Mouse (Mus musculus) embryonic facial prominence, embryonic 13.5 days (tissue): ENCODE data around the gene Gm47985. TPM values are rescaled to one million over a fixed set of nuclear protein-coding genes. Genes with fewer than 3 reads are reported as not detected.
A peak's percentile ranks its signal among the peaks of the same experiment; 100 is the strongest.

ENCODE experiments used
- ATAC-seq: fragments of 200-750 bp; cut with Nextera tagmentation; 2 replicates; pipeline ENCODE4 v1.8.0; 2017; ENCODE audit warnings: low read depth; ENCODE audit not compliant: insufficient number of reproducible peaks, insufficient read depth, low FRiP score, low TSS enrichment
- H3K27ac ChIP-seq: fragments of 300-500 bp; sonication (generic); 2 replicates; pipeline ENCODE4 v1.5.1; 2015; ENCODE audit warnings: moderate library complexity, mild to moderate bottlenecking, inconsistent platforms
- H3K27me3 ChIP-seq: fragments of 300-500 bp; sonication (generic); 2 replicates; pipeline ENCODE4 v1.6.1; 2015; ENCODE audit warnings: mild to moderate bottlenecking, inconsistent platforms
- H3K36me3 ChIP-seq: fragments of 300-500 bp; sonication (generic); 2 replicates; pipeline ENCODE4 v1.6.1; 2015; ENCODE audit warnings: mild to moderate bottlenecking, inconsistent platforms
- H3K4me1 ChIP-seq: fragments of 300-500 bp; sonication (generic); 2 replicates; pipeline ENCODE4 v1.6.1; 2015; ENCODE audit warnings: inconsistent platforms
- H3K4me2 ChIP-seq: fragments of 300-500 bp; sonication (generic); 2 replicates; pipeline ENCODE4 v1.6.1; 2015; ENCODE audit warnings: moderate library complexity, mild to moderate bottlenecking, inconsistent platforms
- H3K4me3 ChIP-seq: fragments of 300-500 bp; sonication (generic); 2 replicates; pipeline ENCODE4 v1.5.1; 2015; ENCODE audit warnings: mild to moderate bottlenecking, inconsistent platforms
- H3K9ac ChIP-seq: fragments of 300-500 bp; sonication (generic); 2 replicates; pipeline ENCODE4 v1.6.1; 2015; ENCODE audit warnings: mild to moderate bottlenecking, inconsistent platforms
- H3K9me3 ChIP-seq: fragments of 300-500 bp; sonication (generic); 2 replicates; pipeline ENCODE4 v1.6.1; 2016; ENCODE audit warnings: inconsistent platforms
- WGBS: fragments of 180-500 bp; shearing (Covaris S2); methylation state at CpG from one replicate; pipeline ENCODE4 v1.1.7; 2015; ENCODE audit warnings: mixed read lengths; 5-methylcytosine and 5-hydroxymethylcytosine counted together
- polyA plus RNA-seq: library from polyadenylated mRNA; unstranded; fragments of >200 nt; fragmentation: Nextera tagmentation; extraction: Ambion mirVana; gene quantifications from 2 replicates; pipeline ENCODE4 v1.2.1, GENCODE M21; 2015

The Gm47985 gene
- polyA plus RNA-seq, 1 experiment from 2014 or later = not detected

GRCm38 (mm10) chr1:151156777-151157632 lies 25.3 kb upstream of the Gm47985 start:
- ATAC-seq = no peak
- no peak overlapping the region for H3K27ac ChIP-seq
- H3K27me3 ChIP-seq = no peaks in the 10 kb centered on the region
- no peak overlapping the region for H3K4me2 ChIP-seq
- H3K4me3 ChIP-seq = no peak overlapping the region
- no peaks in the 10 kb centered on the region for H3K36me3 ChIP-seq
- no peak overlapping the region for H3K9ac ChIP-seq
- 69% methylated on average over 7 of the region's 7 CpGs for WGBS
- peaks cover 9% of the 10 kb centered on the region; the same call in 1 of the 2 replicates for H3K4me1 ChIP-seq
- no peaks in the 10 kb centered on the region for H3K9me3 ChIP-seq

GRCm38 (mm10) chr1:151157963-151158856 lies 24.1 kb upstream of the Gm47985 start:
- no peak overlapping the region for H3K4me3 ChIP-seq
- WGBS = 55% methylated on average over 9 of the region's 9 CpGs
- no peaks in the 10 kb centered on the region for H3K9me3 ChIP-seq
- H3K4me1 ChIP-seq = peaks cover 4% of the 10 kb centered on the region; the same call in 1 of the 2 replicates
- H3K9ac ChIP-seq = no peak overlapping the region
- H3K27ac ChIP-seq = no peak overlapping the region
- H3K36me3 ChIP-seq = no peaks in the 10 kb centered on the region
- H3K27me3 ChIP-seq = no peaks in the 10 kb centered on the region
- ATAC-seq = no peak
- H3K4me2 ChIP-seq = no peak overlapping the region

GRCm38 (mm10) chr1:151158857-151159510 lies 23.4 kb upstream of the Gm47985 start:
- WGBS = 84% methylated on average over 2 of the region's 2 CpGs
- no peak overlapping the region for H3K9ac ChIP-seq
- H3K9me3 ChIP-seq = no peaks in the 10 kb centered on the region
- H3K36me3 ChIP-seq = no peaks in the 10 kb centered on the region
- no peak overlapping the region for H3K4me2 ChIP-seq
- H3K27ac ChIP-seq = no peak overlapping the region
- no peak for ATAC-seq
- peaks cover 4% of the 10 kb centered on the region; the same call in 1 of the 2 replicates for H3K4me1 ChIP-seq
- H3K27me3 ChIP-seq = no peaks in the 10 kb centered on the region
- H3K4me3 ChIP-seq = no peak overlapping the region

DNA sequence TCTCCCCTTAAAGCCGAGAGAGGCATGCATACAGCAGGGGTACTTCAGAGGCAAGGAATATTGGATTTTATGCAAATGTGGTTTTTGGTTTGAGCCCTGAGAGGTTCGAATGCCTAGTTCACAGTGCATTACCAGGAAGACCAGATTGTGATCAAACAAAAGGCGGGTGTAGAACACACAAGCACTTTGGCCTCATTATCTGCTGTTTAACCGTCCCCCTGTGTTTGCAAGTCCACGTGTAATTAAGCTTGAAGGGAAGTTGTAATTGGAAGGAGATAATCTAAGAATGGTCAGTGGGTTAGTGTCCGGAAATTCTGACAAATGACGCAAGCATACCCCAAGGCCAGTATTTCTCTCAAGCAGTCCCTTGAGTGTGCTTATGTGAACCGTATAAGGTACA lies 16.3 kb upstream of the Gm47985 start:
- WGBS = 31% methylated on average over 8 of the region's 8 CpGs
- H3K36me3 ChIP-seq = no peaks in the 10 kb centered on the region
- H3K27me3 ChIP-seq = no peaks in the 10 kb centered on the region
- no peaks in the 10 kb centered on the region for H3K9me3 ChIP-seq
- ATAC-seq = no peak
- no peak overlapping the region for H3K4me3 ChIP-seq
- H3K4me1 ChIP-seq = peaks cover 6% of the 10 kb centered on the region; the same call in 1 of the 2 replicates
- H3K27ac ChIP-seq = no peak overlapping the region
- no peak overlapping the region for H3K4me2 ChIP-seq
- H3K9ac ChIP-seq = no peak overlapping the region

- Histone ChIP-seq H3K4me1 (peaks cover 6% of the 10 kb centered on the region; the same call in 1 of the 2 replicates), H3K4me3 (no peak overlapping the region), H3K9me3 (no peaks in the 10 kb centered on the region), H3K9ac (no peak overlapping the region), H3K36me3 (no peaks in the 10 kb centered on the region), H3K27ac (no peak overlapping the region), H3K27me3 (no peaks in the 10 kb centered on the region), H3K4me2 (no peak overlapping the region)
- no peak for ATAC-seq
- WGBS = 38% methylated on average over 12 of the region's 12 CpGs
These were observed 14.9 kb upstream of the Gm47985 start for GRCm38 (mm10) chr1:151167297-151168047.

- Histone ChIP-seq H3K36me3 (no peaks in the 10 kb centered on the region), H3K4me1 (peaks cover 6% of the 10 kb centered on the region; the same call in 1 of the 2 replicates), H3K9me3 (no peaks in the 10 kb centered on the region), H3K9ac (no peak overlapping the region), H3K27me3 (no peaks in the 10 kb centered on the region), H3K4me3 (no peak overlapping the region), H3K4me2 (no peak overlapping the region), H3K27ac (no peak overlapping the region)
- 67% methylated on average over 3 of the region's 3 CpGs for WGBS
- no peak for ATAC-seq
These were observed 13.7 kb upstream of the Gm47985 start for GRCm38 (mm10) chr1:151168637-151169036.

DNA sequence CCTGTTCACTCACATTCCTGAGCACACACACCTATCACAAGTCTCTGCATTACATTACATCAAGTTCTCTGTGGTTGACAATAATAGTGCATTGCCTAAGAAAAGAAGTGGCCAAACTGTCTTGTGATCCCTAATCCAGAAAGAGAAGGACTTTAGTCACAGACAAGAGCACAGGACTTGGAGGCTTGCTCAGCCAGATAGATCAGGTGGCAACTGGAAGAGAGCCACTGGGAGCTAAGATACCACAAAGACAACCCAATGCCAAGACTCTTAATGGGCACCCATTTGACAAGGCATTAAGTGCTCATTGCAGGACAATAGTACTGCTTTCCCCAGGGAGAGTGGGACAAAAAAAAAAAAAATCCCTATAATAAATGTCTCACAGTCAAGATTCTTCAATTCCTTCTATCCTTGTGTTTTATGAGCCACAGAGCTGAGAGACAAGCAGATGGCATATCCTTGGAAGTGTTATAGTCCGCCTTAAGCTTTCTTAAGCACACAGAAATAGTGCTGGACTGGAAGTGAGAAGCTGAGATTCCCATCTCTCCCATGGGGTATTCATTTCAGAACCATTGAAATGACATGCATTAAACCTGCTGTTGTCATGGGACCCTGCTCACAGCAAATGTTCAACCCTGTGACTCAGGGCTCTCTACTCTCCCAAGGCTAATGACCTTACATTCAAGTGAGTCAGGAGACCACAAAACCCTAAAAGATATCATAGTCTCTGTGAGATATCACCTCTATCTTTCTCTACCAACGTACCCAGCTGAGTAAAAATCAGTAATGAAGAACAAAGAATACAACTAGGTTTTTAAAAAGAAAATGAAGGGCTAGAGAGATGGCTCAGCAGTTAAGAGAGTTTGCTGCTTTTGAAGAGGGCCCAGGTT lies 10.5 kb upstream of the Gm47985 start:
- no peak for ATAC-seq
- Histone ChIP-seq H3K4me1 (0 out of 2 replicates have a peak, but pooled peaks cover 10% of the 10 kb centered on the region), H3K27me3 (no peaks in the 10 kb centered on the region), H3K9ac (no peak overlapping the region), H3K4me2 (no peak overlapping the region), H3K27ac (no peak overlapping the region), H3K9me3 (no peaks in the 10 kb centered on the region), H3K4me3 (no peak overlapping the region), H3K36me3 (no peaks in the 10 kb centered on the region)
- 79% methylated on average over 2 of the region's 2 CpGs for WGBS

DNA sequence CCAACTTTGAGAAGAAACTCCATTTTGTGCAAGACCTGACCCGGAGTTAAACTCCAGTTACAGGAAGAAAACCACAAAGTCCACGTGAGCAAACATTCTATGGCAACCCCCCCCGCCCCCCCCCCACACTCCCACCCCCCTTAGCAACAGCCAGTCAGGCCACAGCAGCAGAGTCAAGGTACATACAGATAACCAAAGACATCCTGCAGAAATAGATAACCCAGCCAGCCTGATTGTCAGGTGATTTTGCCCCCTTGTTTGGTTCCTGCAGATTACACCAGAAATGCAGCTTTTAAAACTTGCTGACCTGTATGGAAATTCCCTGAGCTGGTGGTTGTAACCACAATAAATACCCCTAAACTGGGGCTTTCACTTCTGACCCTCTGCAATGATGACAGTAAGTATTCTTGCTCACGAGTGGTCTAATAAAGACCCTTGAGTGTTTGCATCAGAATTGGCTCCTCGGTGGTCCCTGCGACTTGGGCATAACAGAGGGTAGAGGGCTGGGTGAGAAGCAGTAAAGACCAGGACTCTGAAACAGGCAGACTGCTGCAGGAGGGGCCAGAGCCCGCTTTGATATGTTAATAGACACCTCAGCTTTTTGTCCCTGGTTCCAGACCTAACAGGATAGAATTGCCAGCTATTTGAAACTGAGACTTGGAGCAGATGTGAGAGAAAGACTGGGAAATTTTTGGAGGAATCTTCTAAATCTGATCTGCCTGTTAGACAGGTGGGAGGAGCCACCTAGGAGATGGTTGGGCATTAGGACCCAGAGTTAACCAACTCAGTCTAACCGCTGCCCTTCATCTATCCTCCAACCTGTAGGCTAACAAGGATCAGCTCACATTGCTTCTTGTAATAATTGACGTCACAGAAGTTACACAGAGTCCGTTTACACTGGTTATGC lies 5.1 kb upstream of the Gm47985 start:
- Histone ChIP-seq H3K27me3 (no peaks in the 10 kb centered on the region), H3K4me1 (peaks cover 15% of the 10 kb centered on the region; the same call in 1 of the 2 replicates), H3K9me3 (no peaks in the 10 kb centered on the region), H3K4me3 (peak overlapping the region; percentile 29), H3K9ac (no peak overlapping the region), H3K4me2 (peak overlapping the region; percentile 54), H3K36me3 (no peaks in the 10 kb centered on the region), H3K27ac (peak overlapping the region; percentile 5; the same call in 1 of the 2 replicates)
- ATAC-seq = no peak
- 14% methylated on average over 10 of the region's 10 CpGs for WGBS

DNA sequence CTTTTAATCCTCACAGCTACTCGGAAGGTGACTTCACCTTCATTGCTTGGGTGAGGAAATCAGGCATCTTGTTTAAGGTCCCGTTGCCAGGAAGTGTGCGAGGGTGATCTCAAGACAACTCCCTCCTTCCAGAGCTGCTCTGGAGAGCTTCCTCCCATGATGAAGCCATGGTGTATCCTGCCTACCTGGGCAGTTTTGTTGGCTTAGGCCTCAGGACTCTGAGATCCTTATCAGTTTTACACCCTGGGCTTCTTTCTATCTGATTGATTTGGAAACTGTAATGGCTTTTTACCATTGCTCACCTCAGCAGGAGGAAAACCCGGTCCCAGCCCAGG lies 4.4 kb upstream of the Gm47985 start:
- 21% methylated on average over 4 of the region's 4 CpGs for WGBS
- Histone ChIP-seq H3K9me3 (no peaks in the 10 kb centered on the region), H3K9ac (no peak overlapping the region), H3K36me3 (no peaks in the 10 kb centered on the region), H3K27me3 (no peaks in the 10 kb centered on the region), H3K4me2 (peak overlapping the region; percentile 54), H3K4me1 (peaks cover 15% of the 10 kb centered on the region; the same call in 1 of the 2 replicates), H3K27ac (no peak overlapping the region), H3K4me3 (peak overlapping the region; percentile 29)
- ATAC-seq = no peak
